Mouse (Mus musculus): ENCODE measurements around the gene Lrrc4c. TPM values are rescaled to one million over a fixed set of nuclear protein-coding genes. Genes with fewer than 3 reads are reported as not detected.
A peak's percentile ranks its signal among the peaks of the same experiment; 100 is the strongest.

The Lrrc4c gene
- total and polyA plus RNA-seq, 3 experiments = not detected

DNA sequence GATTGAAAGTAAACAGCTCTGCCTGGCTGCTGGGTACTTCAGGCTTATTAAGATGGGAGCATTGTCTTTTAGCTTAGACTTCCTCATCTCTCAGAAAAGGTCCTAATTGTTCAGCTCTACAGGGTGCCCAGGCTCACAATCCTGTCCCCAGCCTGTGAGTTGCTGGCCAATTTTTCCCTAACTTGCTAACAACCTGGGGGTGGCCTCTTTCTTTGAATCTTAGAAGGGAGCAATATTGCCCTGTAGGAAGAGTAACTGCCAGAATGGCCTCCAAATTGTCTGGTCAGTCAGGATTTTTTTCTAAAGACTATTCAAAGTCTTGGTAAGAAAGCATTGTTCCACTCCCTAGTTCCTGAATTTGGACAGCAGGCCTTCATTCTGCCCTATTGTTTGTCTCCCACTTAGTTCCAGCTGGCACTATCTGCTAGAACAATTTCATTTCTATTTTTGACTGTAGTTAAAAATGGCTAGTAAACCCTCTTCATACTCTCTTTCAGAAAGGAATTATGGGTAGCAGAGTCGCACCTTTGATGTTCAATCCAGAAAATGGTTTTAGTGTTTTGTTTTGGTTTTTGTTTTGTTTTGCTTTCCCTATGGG lies 262.3 kb downstream of the Lrrc4c start:
- Histone ChIP-seq H3K9me3 (replicated peaks; ENCODE audit: low read length) (peaks cover 22% of the 10 kb centered on the region), H3K4me1 (ENCODE audit: control insufficient read depth in 1 of 2, insufficient read depth in 2 of 2) (no peaks in the 10 kb centered on the region), H3K4me2 (ENCODE audit: insufficient read depth, low read depth, poor library complexity, severe bottlenecking) (no peak overlapping the region), H3K27ac (ENCODE audit: insufficient read depth, low read depth) (no peak overlapping the region), H3K27me3 (replicated peaks) (no peaks in the 10 kb centered on the region), H3K79me2 (replicated peaks; ENCODE audit: control insufficient read depth, extremely low read depth, insufficient read depth, poor library complexity, severe bottlenecking) (no peaks in the 10 kb centered on the region), H3K4me3 (replicated peaks in 1 of 3; ENCODE audit: low read depth in 2 of 3, low read length in 2 of 3, poor library complexity in 1 of 3) (no peak overlapping the region), H3K9ac (ENCODE audit: insufficient read depth, low read depth) (no peak overlapping the region), H3K36me3 (replicated peaks in 1 of 2; ENCODE audit: control insufficient read depth in 1 of 2, insufficient read depth in 1 of 2, low read length in 1 of 2) (no peaks in the 10 kb centered on the region)
- dilution Hi-C loops (cut with MboI; ENCODE audit: extremely low pct_ligation_motif_present, extremely low pct_unique_long_range_greater_than_20kb, low sequenced_read_pairs) = no loop called here
- TF ChIP-seq TBP (conservative IDR thresholded peaks at IDR 0.05; ENCODE audit: low read depth, low read length) (no peak), ZKSCAN1 (IDR thresholded peaks at IDR 0.05; ENCODE audit: borderline replicate concordance, low read depth, low read length) (no peak), SIN3A (IDR thresholded peaks at IDR 0.05; ENCODE audit: low read length) (no peak), POLR2AphosphoS2 (IDR thresholded peaks at IDR 0.05; ENCODE audit: low read depth, low read length) (no peak), RAD21 (IDR thresholded peaks at IDR 0.05; ENCODE audit: low read depth, low read length) (no peak), MXI1 (IDR thresholded peaks at IDR 0.05; ENCODE audit: low read depth, low read length) (no peak), RCOR1 (conservative IDR thresholded peaks at IDR 0.05; ENCODE audit: low read depth, low read length) (no peak), IRF4 (IDR thresholded peaks at IDR 0.05; ENCODE audit: low read depth, low read length) (no peak), USF1 (IDR thresholded peaks at IDR 0.05; ENCODE audit: low read depth, low read length) (no peak), TCF12 (IDR thresholded peaks at IDR 0.05; ENCODE audit: low read depth, low read length) (no peak), KAT2A (IDR thresholded peaks at IDR 0.05; ENCODE audit: insufficient replicate concordance, low read length) (no peak), EP300 (IDR thresholded peaks at IDR 0.05; ENCODE audit: low read length) (no peak), NRF1 (IDR thresholded peaks at IDR 0.05; ENCODE audit: low read depth, low read length) (no peak), E2F4 (IDR thresholded peaks at IDR 0.05; ENCODE audit: insufficient replicate concordance, low read depth, low read length) (no peak), PAX5 (IDR thresholded peaks at IDR 0.05; ENCODE audit: low read length) (no peak), ZC3H11A (IDR thresholded peaks at IDR 0.05; ENCODE audit: low read depth, low read length) (no peak), UBTF (IDR thresholded peaks at IDR 0.05; ENCODE audit: low read depth, low read length) (no peak), MAX (IDR thresholded peaks at IDR 0.05; ENCODE audit: low read length) (no peak), NELFE (IDR thresholded peaks at IDR 0.05; ENCODE audit: low read depth, low read length) (no peak)
- no peak for DNase-seq (ENCODE audit: extremely low read depth)
- in situ Hi-C loops (cut with MboI; ENCODE audit: low pct_ligation_motif_present, low pct_unique_long_range_greater_than_20kb, low sequenced_read_pairs) = no loop called here

DNA sequence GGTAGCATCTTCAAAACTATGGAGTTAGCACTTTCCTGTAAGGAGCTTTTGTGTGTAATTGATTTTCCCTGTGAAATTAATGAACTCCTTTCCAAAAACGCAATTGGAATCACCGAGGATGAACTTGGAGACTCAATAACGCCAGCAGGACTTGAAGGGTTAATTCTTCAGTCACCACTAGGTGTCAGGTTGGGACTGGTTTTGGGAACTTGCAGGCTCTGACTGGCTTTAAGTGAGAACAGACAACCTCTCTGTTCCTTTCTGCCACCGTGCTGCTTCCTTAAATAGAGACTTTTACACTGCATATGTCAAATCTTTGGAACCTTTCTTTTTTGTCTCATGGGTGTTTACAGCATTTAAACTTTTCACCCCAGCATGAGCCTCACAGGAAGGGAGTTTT lies 267.7 kb downstream of the Lrrc4c start:
- no peak overlapping the region for H3K4me3 ChIP-seq (replicated peaks in 1 of 3; ENCODE audit: low read depth in 2 of 3, low read length in 2 of 3, poor library complexity in 1 of 3)
- dilution Hi-C loops (cut with MboI; ENCODE audit: extremely low pct_ligation_motif_present, extremely low pct_unique_long_range_greater_than_20kb, low sequenced_read_pairs) = no loop called here

More for the DNA sequence above, 267.7 kb downstream of the Lrrc4c start:
- no peak overlapping the region for H3K4me2 ChIP-seq (ENCODE audit: insufficient read depth, low read depth, poor library complexity, severe bottlenecking)
- in situ Hi-C loops (cut with MboI; ENCODE audit: low pct_ligation_motif_present, low pct_unique_long_range_greater_than_20kb, low sequenced_read_pairs) = no loop called here
- no peak overlapping the region for H3K27ac ChIP-seq (ENCODE audit: insufficient read depth, low read depth)
- no peaks in the 10 kb centered on the region for H3K4me1 ChIP-seq (ENCODE audit: control insufficient read depth in 1 of 2, insufficient read depth in 2 of 2)
- TF ChIP-seq MAFK (IDR thresholded peaks at IDR 0.05; ENCODE audit: insufficient replicate concordance, low read length) (no peak), ZMIZ1 (IDR thresholded peaks at IDR 0.05; ENCODE audit: low read depth, low read length) (no peak), ZKSCAN1 (IDR thresholded peaks at IDR 0.05; ENCODE audit: borderline replicate concordance, low read depth, low read length) (no peak), RCOR1 (conservative IDR thresholded peaks at IDR 0.05; ENCODE audit: low read depth, low read length) (no peak), CTCF (conservative IDR thresholded peaks at IDR 0.05 in 1 of 2, IDR thresholded peaks at IDR 0.05 in 1 of 2; ENCODE audit: low read depth in 2 of 2, low read length in 2 of 2) (peak in 1 of 2 experiments; percentile 33; a peak in 2 of 4 replicates), TBP (conservative IDR thresholded peaks at IDR 0.05; ENCODE audit: low read depth, low read length) (no peak), PAX5 (IDR thresholded peaks at IDR 0.05; ENCODE audit: low read length) (no peak), E2F4 (IDR thresholded peaks at IDR 0.05; ENCODE audit: insufficient replicate concordance, low read depth, low read length) (no peak), RAD21 (IDR thresholded peaks at IDR 0.05; ENCODE audit: low read depth, low read length) (peak; percentile 32), EP300 (IDR thresholded peaks at IDR 0.05; ENCODE audit: low read length) (no peak), BHLHE40 (IDR thresholded peaks at IDR 0.05; ENCODE audit: low read depth, low read length) (no peak), NELFE (IDR thresholded peaks at IDR 0.05; ENCODE audit: low read depth, low read length) (no peak)
- H3K27me3 ChIP-seq (replicated peaks) = no peaks in the 10 kb centered on the region
- no peak overlapping the region for H3K9ac ChIP-seq (ENCODE audit: insufficient read depth, low read depth)
- no peaks in the 10 kb centered on the region for H3K79me2 ChIP-seq (replicated peaks; ENCODE audit: control insufficient read depth, extremely low read depth, insufficient read depth, poor library complexity, severe bottlenecking)
- peaks cover 34% of the 10 kb centered on the region for H3K9me3 ChIP-seq (replicated peaks; ENCODE audit: low read length)
- DNase-seq (ENCODE audit: extremely low read depth) = peak; percentile 0
- H3K36me3 ChIP-seq (replicated peaks in 1 of 2; ENCODE audit: control insufficient read depth in 1 of 2, insufficient read depth in 1 of 2, low read length in 1 of 2) = no peaks in the 10 kb centered on the region

Measured in CH12.LX (cell line).